Mouse (Mus musculus): Measurements from ENCODE around the gene Polr3k.

Gene Polr3k

DNA sequence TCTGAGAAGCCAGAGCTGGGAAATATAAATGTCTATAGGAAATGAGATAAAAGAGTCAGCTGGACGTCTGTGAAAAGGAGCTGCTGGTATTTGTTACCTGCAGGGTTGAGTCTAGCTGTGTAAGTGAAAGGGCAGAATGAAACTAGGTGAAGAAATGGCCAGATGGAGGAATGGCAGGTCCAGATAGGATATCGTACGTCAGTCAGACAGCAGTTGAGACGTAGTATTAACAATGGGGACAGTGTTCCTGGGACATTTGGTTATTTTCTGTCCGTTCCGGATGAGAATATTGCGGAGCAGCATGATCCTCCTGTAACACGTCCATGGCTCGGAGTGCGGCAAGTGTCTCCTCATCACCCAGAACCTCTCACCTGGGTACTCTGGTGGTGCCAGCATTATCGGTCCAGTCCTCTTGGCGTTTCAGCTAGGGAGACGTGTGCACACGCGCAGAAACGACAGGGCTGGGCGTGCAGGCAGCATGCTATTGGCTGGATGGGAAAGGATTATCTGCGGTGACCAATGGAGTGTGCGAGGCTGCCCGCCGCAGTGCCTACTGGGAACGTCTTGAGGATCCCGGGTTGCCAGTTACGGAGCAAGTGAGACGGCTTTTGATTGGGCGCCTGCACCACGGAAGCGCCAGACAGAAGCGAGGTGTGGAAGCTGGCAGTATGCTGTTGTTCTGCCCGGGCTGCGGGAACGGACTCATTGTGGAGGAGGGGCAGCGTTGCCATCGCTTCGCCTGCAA is at the start of gene Polr3k:
Gene Polr3k, plus strand, starts transcription at position 547 of the 745 bp plus-strand sequence.
- peak; percentile 97 for DNase-seq

GRCm38 (mm10) chr2:181829032-181829650 is 35.0 kb upstream of the Polr3k start:
- DNase-seq, result no peak

DNA sequence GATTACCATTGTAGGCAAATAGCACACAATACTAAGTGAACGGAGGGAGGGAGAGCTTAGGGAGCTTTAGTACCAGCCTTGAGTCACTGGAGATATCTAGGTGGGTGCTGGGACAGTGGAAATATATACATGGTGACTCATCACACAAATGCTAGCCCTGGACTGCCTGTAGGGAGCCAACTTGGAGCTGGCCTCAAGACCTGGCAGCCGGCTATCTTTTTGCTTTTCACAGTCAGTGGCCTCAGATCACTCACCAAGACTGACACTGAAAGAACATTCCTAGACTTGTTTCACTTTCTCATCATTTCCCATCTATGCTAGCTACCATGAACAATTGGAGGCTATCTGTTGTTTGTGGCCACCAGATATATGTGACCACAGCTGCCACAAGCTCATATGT is 31.4 kb upstream of the Polr3k start:
- DNase-seq, result no peak

GRCm38 (mm10) chr2:181837372-181838292 is 26.5 kb upstream of the Polr3k start, which contains the start of gene Pcmtd2:
Pcmtd2 (plus strand) TSS chr2:181837854.
- peak; percentile 96 for DNase-seq

- peak; percentile 13 for DNase-seq
Observed at GRCm38 (mm10) chr2:181838293-181838680, 25.9 kb upstream of the Polr3k start.

GRCm38 (mm10) chr2:181845709-181846394 is 18.3 kb upstream of the Polr3k start:
- no peak for DNase-seq

DNA sequence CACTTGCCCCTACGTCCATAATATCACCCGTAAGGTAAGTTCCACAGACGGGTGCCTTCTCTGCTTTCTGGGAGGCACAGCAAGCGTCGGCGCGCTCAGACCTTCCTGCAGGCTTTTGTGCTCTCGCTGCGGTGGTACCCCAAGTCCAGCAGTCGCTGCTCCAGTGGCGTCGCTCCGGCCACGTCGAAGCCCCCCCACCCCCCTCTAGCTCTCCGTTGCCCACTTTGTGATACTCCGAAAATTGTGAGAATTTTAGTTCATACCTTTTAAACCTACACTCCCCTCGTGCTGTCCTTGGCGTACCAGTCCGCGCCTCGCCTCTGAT is 361 bp downstream of the Polr3k start:
- no peak for DNase-seq

- peak; percentile 90 for DNase-seq
Observed at GRCm38 (mm10) chr2:181866931-181867330, 2.8 kb downstream of the Polr3k start.

DNA sequence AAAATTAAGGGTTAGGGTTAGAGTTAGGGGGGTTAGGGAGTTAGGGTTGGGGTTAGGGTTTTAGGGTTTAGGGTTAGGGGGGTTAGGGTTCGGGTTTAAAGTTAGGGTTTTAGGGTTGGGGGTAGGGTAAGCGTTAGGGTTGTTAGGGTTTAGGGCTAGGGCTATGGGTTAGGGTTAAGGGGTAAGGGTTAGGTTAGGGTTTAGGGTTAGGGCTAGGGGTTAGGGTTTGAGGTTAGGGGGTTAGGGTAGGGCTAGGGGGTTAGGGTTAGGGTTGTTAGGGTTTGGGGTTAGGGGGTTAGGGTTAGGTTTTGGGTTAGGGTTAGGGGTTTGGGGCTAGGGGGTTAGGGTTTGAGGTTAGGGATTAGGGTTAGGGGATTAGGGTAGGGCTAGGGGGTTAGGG is 6.9 kb downstream of the Polr3k start:
- DNase-seq, result no peak

DNA sequence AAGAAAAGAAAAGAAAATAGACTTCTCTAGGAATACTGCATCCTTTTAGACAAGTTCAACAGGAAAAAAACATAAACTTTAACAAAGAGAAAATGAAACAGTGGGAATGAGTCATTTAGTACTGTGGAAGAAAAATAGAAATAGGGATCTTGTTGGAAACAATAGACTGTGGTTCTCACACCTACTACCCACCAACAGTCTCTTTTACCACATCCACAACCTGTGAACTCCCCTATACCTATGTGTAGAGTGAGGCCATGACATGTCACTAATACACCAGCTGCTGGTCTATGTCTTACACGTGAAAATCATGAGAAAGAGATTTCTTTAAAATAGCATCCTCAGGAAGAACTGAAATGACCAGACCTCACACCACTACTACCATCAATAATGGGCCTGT is 14.8 kb downstream of the Polr3k start:
- DNase-seq, result no peak

DNA sequence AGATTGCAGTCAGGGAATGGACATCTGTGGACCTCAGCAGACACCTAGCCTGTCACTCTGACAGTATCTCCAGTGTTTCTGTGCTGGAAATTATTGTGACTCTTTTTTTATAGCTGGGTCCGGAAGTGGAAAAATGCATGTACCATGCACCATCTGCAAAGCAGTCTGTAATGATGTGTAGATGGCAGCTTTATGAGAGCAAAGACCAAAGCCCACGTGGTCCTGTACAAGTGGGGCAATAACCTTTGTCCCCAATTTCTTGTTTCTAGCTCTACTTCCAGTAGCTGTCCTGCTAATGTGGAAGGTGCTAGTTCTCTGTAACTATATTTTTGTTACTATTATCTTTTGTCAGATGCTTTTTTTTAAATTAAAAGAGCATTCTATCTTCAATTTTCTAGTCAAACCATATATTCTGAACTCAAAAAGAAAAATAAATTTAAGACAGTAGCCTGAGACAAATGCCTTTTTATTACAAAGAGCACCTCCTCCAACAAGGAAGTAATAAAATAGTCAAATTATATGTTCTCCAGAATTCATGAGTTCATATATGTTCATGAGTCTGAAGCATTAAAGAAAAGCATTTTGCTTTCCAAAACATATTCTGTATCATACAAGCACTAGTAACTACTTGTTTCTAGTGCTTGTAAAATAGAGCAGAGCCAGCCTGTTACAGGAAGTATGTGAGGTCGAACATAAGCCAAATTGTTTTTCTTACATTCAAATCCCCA is 19.0 kb downstream of the Polr3k start:
- no peak for DNase-seq

DNA sequence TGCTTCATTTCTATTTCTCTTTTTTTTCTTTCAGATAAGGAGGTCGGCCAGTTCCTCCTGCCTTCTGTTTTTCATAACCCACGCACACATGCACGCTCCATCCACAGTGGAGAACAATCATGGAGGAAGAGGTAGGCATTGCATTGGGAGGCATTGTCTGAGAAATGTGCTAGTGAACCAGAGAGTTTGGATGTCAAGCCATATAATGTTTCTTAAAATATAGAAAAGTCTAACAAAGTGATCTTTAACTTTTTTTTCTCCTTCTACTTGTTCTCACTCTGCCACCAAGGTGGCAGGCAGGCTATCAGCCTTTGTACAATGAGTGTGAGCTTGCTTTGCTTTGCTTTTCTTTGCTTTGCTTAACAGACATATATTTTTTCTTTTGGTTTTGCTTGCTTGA is 53.7 kb downstream of the Polr3k start:
- DNase-seq, result no peak

GRCm38 (mm10) chr2:181918501-181918900 is 54.4 kb downstream of the Polr3k start:
- DNase-seq, result no peak
